Mouse (Mus musculus): ENCODE measurements around the gene Phox2a.

GRCm38 (mm10) chr7:101834903-101835302, 16.8 kb downstream of the Phox2a start:
- TF ChIP-seq POLR2A (IDR thresholded peaks at IDR 0.05; ENCODE audit: low read depth, low read length) (no peak), CTCF (IDR thresholded peaks at IDR 0.05; ENCODE audit: extremely low read depth, insufficient read depth, insufficient read length, insufficient replicate concordance) (no peak)

Measured in spleen, adult 2 months (tissue).